Mouse (Mus musculus): ENCODE data around the gene Mymx. TPM values are rescaled to one million over a fixed set of nuclear protein-coding genes. Genes with fewer than 3 reads are reported as not detected.

Gene Mymx
- polyA plus RNA-seq, 1 experiment: 22.6 TPM

DNA sequence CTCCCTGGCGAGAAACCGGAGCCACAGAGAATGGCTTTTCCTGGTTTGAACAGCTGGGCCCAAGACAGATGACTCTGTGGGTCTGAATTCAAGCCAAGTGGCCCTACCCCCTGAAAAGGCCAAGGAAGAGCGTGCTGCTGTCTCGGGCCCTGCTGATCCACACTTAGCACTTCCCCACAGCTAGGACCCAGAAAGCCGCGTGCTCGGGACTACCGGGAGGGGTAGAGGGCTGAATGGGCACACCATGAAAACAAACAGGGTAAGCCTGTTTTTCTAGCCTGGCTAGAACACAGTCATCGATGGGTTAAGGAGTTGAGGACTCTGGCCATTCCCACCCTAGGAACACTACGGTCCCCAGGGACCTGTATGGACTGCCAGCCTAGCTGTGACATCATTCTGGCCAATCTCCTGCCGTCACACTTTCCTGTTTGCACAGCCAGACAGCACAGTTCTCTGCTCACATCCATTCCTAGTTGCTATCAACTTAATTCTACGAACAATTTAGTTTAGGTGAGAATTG lies 20.9 kb downstream of the Mymx start:
- Histone ChIP-seq H3K4me3 (ENCODE audit: low read depth, low read length) (no peak overlapping the region), H3K9ac (ENCODE audit: low read depth, poor library complexity, severe bottlenecking) (no peak overlapping the region), H3K27ac (ENCODE audit: insufficient read depth, low read length) (peak overlapping the region; percentile 53), H3K4me1 (ENCODE audit: control insufficient read depth, insufficient read depth, low read length) (peaks cover 4% of the 10 kb centered on the region), H3K9me3 (replicated peaks; ENCODE audit: control insufficient read depth, insufficient read depth, low read length, poor library complexity, severe bottlenecking) (no peaks in the 10 kb centered on the region), H3K27me3 (ENCODE audit: control insufficient read depth, insufficient read depth, low read length, poor library complexity, severe bottlenecking) (no peaks in the 10 kb centered on the region), H3K36me3 (ENCODE audit: control insufficient read depth, insufficient read depth, low read length, poor library complexity, severe bottlenecking) (no peaks in the 10 kb centered on the region)
- TF ChIP-seq CTCF (IDR thresholded peaks at IDR 0.05; ENCODE audit: low read depth, low read length) (no peak), POLR2A (IDR thresholded peaks at IDR 0.05; ENCODE audit: insufficient read depth, low read length) (no peak)

- Histone ChIP-seq H3K36me3 (ENCODE audit: control insufficient read depth, insufficient read depth, low read length, poor library complexity, severe bottlenecking) (no peaks in the 10 kb centered on the region), H3K27ac (ENCODE audit: insufficient read depth, low read length) (peak overlapping the region; percentile 65), H3K9ac (ENCODE audit: low read depth, poor library complexity, severe bottlenecking) (peak overlapping the region; percentile 25), H3K4me1 (ENCODE audit: control insufficient read depth, insufficient read depth, low read length) (peaks cover 4% of the 10 kb centered on the region), H3K4me3 (ENCODE audit: low read depth, low read length) (no peak overlapping the region), H3K27me3 (ENCODE audit: control insufficient read depth, insufficient read depth, low read length, poor library complexity, severe bottlenecking) (no peaks in the 10 kb centered on the region), H3K9me3 (replicated peaks; ENCODE audit: control insufficient read depth, insufficient read depth, low read length, poor library complexity, severe bottlenecking) (no peaks in the 10 kb centered on the region)
- TF ChIP-seq CTCF (IDR thresholded peaks at IDR 0.05; ENCODE audit: low read depth, low read length) (no peak), POLR2A (IDR thresholded peaks at IDR 0.05; ENCODE audit: insufficient read depth, low read length) (no peak), EP300 (IDR thresholded peaks at IDR 0.05; ENCODE audit: insufficient read depth, low read depth, low read length) (peak; percentile 77; the same call in 1 of the 2 replicates)
These were observed 22.3 kb downstream of the Mymx start for GRCm38 (mm10) chr17:45579554-45579953.

DNA sequence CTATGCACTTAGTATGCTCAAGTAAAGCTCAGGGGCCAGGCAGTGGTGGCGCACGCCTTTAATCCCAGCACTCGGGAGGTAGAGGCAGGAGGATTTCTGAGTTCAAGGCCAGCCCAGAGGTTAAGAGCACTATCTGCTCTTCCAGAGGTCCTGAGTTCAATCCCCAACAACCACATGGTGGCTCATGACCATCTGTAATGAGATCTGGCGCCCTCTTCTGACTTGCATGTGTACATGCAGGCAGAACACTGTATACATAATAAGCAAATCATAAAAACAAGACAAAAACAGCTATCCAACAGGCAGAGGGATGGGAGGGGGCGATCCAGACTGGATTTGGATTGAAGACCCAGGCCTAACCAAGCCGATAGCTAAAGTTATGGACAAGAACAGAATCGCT lies 23.1 kb downstream of the Mymx start:
- Histone ChIP-seq H3K4me3 (ENCODE audit: low read depth, low read length) (no peak overlapping the region), H3K27me3 (ENCODE audit: control insufficient read depth, insufficient read depth, low read length, poor library complexity, severe bottlenecking) (no peaks in the 10 kb centered on the region), H3K9ac (ENCODE audit: low read depth, poor library complexity, severe bottlenecking) (peak overlapping the region; percentile 25; the same call in 1 of the 2 replicates), H3K9me3 (replicated peaks; ENCODE audit: control insufficient read depth, insufficient read depth, low read length, poor library complexity, severe bottlenecking) (no peaks in the 10 kb centered on the region), H3K36me3 (ENCODE audit: control insufficient read depth, insufficient read depth, low read length, poor library complexity, severe bottlenecking) (no peaks in the 10 kb centered on the region), H3K27ac (ENCODE audit: insufficient read depth, low read length) (peak overlapping the region; percentile 65), H3K4me1 (ENCODE audit: control insufficient read depth, insufficient read depth, low read length) (peaks cover 4% of the 10 kb centered on the region)
- peak; percentile 19 for TF ChIP-seq CTCF (IDR thresholded peaks at IDR 0.05; ENCODE audit: low read depth, low read length)
- no peak for TF ChIP-seq EP300 (IDR thresholded peaks at IDR 0.05; ENCODE audit: insufficient read depth, low read depth, low read length)
- TF ChIP-seq POLR2A (IDR thresholded peaks at IDR 0.05; ENCODE audit: insufficient read depth, low read length): no peak

DNA sequence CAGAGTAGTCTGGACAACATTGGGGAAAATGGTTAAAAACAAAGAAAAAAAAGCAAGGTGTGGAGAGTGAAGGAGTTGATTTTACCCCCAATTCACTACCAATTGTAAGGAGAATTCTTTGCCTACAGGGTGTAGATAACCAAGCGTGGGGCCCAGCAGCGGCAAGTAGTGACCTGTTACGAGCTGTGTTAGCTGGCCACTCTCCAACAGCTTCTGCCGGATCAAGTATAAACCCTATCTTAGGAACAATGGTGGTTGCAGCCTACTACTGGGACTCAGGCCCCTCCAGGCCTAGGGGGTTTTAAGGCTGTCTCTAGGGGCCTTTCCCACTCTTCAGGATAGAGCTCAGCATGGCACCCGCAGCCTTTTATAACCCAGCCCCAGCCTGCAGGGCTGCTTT lies 23.7 kb downstream of the Mymx start:
- H3K9me3 ChIP-seq (replicated peaks; ENCODE audit: control insufficient read depth, insufficient read depth, low read length, poor library complexity, severe bottlenecking): no peaks in the 10 kb centered on the region
- H3K36me3 ChIP-seq (ENCODE audit: control insufficient read depth, insufficient read depth, low read length, poor library complexity, severe bottlenecking): no peaks in the 10 kb centered on the region
- no peak overlapping the region for H3K4me3 ChIP-seq (ENCODE audit: low read depth, low read length)
- no peak for TF ChIP-seq POLR2A (IDR thresholded peaks at IDR 0.05; ENCODE audit: insufficient read depth, low read length)
- TF ChIP-seq EP300 (IDR thresholded peaks at IDR 0.05; ENCODE audit: insufficient read depth, low read depth, low read length): no peak
- TF ChIP-seq CTCF (IDR thresholded peaks at IDR 0.05; ENCODE audit: low read depth, low read length): no peak
- no peaks in the 10 kb centered on the region for H3K27me3 ChIP-seq (ENCODE audit: control insufficient read depth, insufficient read depth, low read length, poor library complexity, severe bottlenecking)
- H3K9ac ChIP-seq (ENCODE audit: low read depth, poor library complexity, severe bottlenecking): no peak overlapping the region
- H3K27ac ChIP-seq (ENCODE audit: insufficient read depth, low read length): peak overlapping the region; percentile 33
- peaks cover 4% of the 10 kb centered on the region for H3K4me1 ChIP-seq (ENCODE audit: control insufficient read depth, insufficient read depth, low read length)

DNA sequence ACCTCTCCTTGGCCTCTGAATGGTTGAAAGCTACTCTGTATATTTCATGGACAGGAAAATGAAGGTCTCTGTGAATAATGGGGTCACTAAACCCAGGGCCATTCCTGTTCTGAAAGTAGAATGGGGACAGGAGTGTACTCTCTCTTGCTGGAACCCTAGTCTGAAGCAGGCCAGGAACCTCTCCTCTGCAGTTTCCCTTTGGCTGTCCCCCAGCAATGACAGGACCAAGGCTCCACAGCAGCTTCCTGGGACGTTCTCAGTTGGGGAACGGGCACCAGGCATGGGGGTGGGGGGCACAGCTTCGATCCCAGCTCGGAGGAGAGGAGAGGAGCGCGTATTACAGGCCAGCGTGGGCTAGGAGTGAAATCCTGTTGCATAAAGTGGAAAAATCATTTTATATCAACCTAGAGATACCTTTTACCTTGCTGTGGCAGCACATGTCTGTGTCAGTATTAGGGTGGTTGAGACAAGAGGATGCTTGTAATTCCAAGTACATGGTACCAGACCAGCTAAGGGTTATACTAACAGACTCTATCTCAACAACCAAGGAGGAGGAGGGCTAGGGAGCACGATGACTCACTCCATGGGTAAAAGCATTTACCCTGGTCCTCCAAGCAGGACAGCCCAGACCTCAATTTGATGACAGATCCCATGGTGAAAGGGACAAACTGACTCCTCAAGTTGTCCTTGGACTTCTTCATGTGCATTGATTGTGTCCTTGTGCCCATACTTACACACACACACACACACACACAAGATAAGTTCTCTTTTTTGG lies 26.6 kb downstream of the Mymx start:
- Histone ChIP-seq H3K27me3 (ENCODE audit: control insufficient read depth, insufficient read depth, low read length, poor library complexity, severe bottlenecking) (no peaks in the 10 kb centered on the region), H3K4me1 (ENCODE audit: control insufficient read depth, insufficient read depth, low read length) (peaks cover 3% of the 10 kb centered on the region), H3K9ac (ENCODE audit: low read depth, poor library complexity, severe bottlenecking) (no peak overlapping the region), H3K36me3 (ENCODE audit: control insufficient read depth, insufficient read depth, low read length, poor library complexity, severe bottlenecking) (peaks cover 19% of the 10 kb centered on the region), H3K27ac (ENCODE audit: insufficient read depth, low read length) (peak overlapping the region; percentile 71), H3K4me3 (ENCODE audit: low read depth, low read length) (no peak overlapping the region), H3K9me3 (replicated peaks; ENCODE audit: control insufficient read depth, insufficient read depth, low read length, poor library complexity, severe bottlenecking) (no peaks in the 10 kb centered on the region)
- TF ChIP-seq CTCF (IDR thresholded peaks at IDR 0.05; ENCODE audit: low read depth, low read length): no peak
- no peak for TF ChIP-seq EP300 (IDR thresholded peaks at IDR 0.05; ENCODE audit: insufficient read depth, low read depth, low read length)
- no peak for TF ChIP-seq POLR2A (IDR thresholded peaks at IDR 0.05; ENCODE audit: insufficient read depth, low read length)

- H3K36me3 ChIP-seq (ENCODE audit: control insufficient read depth, insufficient read depth, low read length, poor library complexity, severe bottlenecking): peaks cover 30% of the 10 kb centered on the region
- H3K9me3 ChIP-seq (replicated peaks; ENCODE audit: control insufficient read depth, insufficient read depth, low read length, poor library complexity, severe bottlenecking): no peaks in the 10 kb centered on the region
- no peaks in the 10 kb centered on the region for H3K4me1 ChIP-seq (ENCODE audit: control insufficient read depth, insufficient read depth, low read length)
- peak overlapping the region; percentile 99 for H3K9ac ChIP-seq (ENCODE audit: low read depth, poor library complexity, severe bottlenecking)
- no peaks in the 10 kb centered on the region for H3K27me3 ChIP-seq (ENCODE audit: control insufficient read depth, insufficient read depth, low read length, poor library complexity, severe bottlenecking)
- TF ChIP-seq EP300 (IDR thresholded peaks at IDR 0.05; ENCODE audit: insufficient read depth, low read depth, low read length): no peak
- no peak for TF ChIP-seq POLR2A (IDR thresholded peaks at IDR 0.05; ENCODE audit: insufficient read depth, low read length)
- no peak for TF ChIP-seq CTCF (IDR thresholded peaks at IDR 0.05; ENCODE audit: low read depth, low read length)
- peak overlapping the region; percentile 71 for H3K27ac ChIP-seq (ENCODE audit: insufficient read depth, low read length)
- H3K4me3 ChIP-seq (ENCODE audit: low read depth, low read length): peak overlapping the region; percentile 83
These were observed 27.7 kb downstream of the Mymx start for GRCm38 (mm10) chr17:45574129-45574761.
